Mouse (Mus musculus) megakaryocyte-erythroid progenitor cell, adult 5-6 weeks (primary cell): ENCODE results near the gene Gm20852. TPM values are rescaled to one million over a fixed set of nuclear protein-coding genes. Genes with fewer than 3 reads are reported as not detected.
"Not testable (repeated sequence)": the region's sequence is repeated elsewhere in the genome, so short reads cannot be mapped to it uniquely, and the experiment has no call there.

Experiments used
- ATAC-seq: replicated peaks from 2 replicates; pipeline ENCODE4 v1.8.0; 2016; ENCODE audit warnings: mild to moderate bottlenecking, inconsistent platforms; ENCODE audit not compliant: severe bottlenecking, poor library complexity, low FRiP score, low TSS enrichment
- total RNA-seq, 2 experiments: library from RNA; stranded (forward) in 1 of 2; stranded (reverse) in 1 of 2; fragments of 200-1000, 215-1000 nt in 1 of 2; fragments of >200 nt in 1 of 2; fragmentation: Nextera tagmentation in 1 of 2; gene quantifications; 2 replicates each; pipeline ENCODE4 v1.2.3; 2014 to 2017

Gm20852 gene
- total RNA-seq (2014; fragmentation: Nextera tagmentation) (not detected in 2 replicates), total RNA-seq (2017) (not detected in 2 replicates)

DNA sequence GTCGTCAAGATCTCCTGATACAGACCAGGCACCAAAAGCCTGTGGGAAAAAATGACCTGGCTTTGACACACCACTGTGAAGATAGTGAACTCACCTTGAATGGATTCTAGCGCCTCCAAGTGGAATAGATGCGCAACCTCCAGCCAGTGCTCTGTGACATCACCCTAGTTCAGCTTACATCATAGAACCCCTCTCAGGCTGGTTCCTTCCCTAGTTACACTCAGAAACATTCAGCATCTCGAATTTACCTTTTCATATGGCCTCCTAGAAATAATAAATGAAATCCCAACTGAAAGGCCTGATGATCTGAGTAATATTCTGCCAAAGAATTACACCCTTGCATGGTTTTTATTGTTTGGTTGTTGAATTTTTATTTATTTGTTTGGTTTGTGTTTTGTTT lies at the start of gene Gm20852:
Gene Gm20852 (minus strand): TSS at position 101 of the 400 bp plus-strand sequence.
- not testable (repeated sequence) for ATAC-seq
